Mouse (Mus musculus) hindbrain, embryonic 10.5 days (tissue): ENCODE results near the gene Asnsd1. TPM values are rescaled to one million over a fixed set of nuclear protein-coding genes. Genes with fewer than 3 reads are reported as not detected.
"Not testable (repeated sequence)": the region's sequence is repeated elsewhere in the genome, so short reads cannot be mapped to it uniquely, and the experiment has no call there.

Experiments used
- DNase-seq: peaks from one replicate; pipeline ENCODE4 v3.0.0-alpha.2; 2017; ENCODE audit warnings: low spot score
- H3K27ac ChIP-seq: fragments of 300-500 bp; sonication (generic); 2 replicates; pipeline ENCODE4 v1.5.1; 2016; ENCODE audit warnings: mild to moderate bottlenecking, moderate library complexity
- H3K27me3 ChIP-seq: fragments of 300-500 bp; sonication (generic); 2 replicates; pipeline ENCODE4 v1.6.1; 2016; ENCODE audit warnings: mild to moderate bottlenecking; ENCODE audit not compliant: poor library complexity, insufficient read depth, severe bottlenecking
- H3K36me3 ChIP-seq: fragments of 300-500 bp; sonication (generic); 2 replicates; pipeline ENCODE4 v1.6.1; 2016; ENCODE audit warnings: mild to moderate bottlenecking, moderate library complexity
- H3K4me1 ChIP-seq: fragments of 300-500 bp; sonication (generic); replicated peaks from 2 replicates; pipeline ENCODE4 v1.6.1; 2016; ENCODE audit warnings: mild to moderate bottlenecking
- H3K4me3 ChIP-seq: fragments of 300-500 bp; sonication (generic); 2 replicates; pipeline ENCODE4 v1.5.1; 2016; ENCODE audit warnings: mild to moderate bottlenecking, moderate library complexity
- H3K9me3 ChIP-seq: fragments of 300-500 bp; sonication (generic); 2 replicates; pipeline ENCODE4 v1.6.1; 2016; ENCODE audit warnings: mild to moderate bottlenecking, moderate library complexity
- WGBS: fragments of 180-500 bp; shearing (Covaris S2); methylation state at CpG from one replicate; pipeline ENCODE4 v1.1.7; 2016; 5-methylcytosine and 5-hydroxymethylcytosine counted together
- polyA plus RNA-seq: library from polyadenylated mRNA; unstranded; fragments of >200 nt; fragmentation: Nextera tagmentation; extraction: Ambion mirVana; gene quantifications from 2 replicates; pipeline ENCODE4 v1.2.1, GENCODE M21; 2016

Asnsd1 gene
- 83.7 and 92.6 TPM in 2 replicates for polyA plus RNA-seq

- H3K36me3 ChIP-seq, result peaks cover 25% of the 10 kb centered on the region
- H3K27ac ChIP-seq, result peak within 1 kb of the TSS; percentile 93
- H3K4me1 ChIP-seq, result peaks cover 7% of the 10 kb centered on the region
- peaks cover 9% of the 10 kb centered on the region; the same call in 1 of the 2 replicates for H3K9me3 ChIP-seq
- no peaks in the 10 kb centered on the region for H3K27me3 ChIP-seq
- peak within 1 kb of the TSS; percentile 67 for H3K4me3 ChIP-seq
- DNase-seq, result peak; percentile 96
- under 1% methylated on average over 44 of the region's 44 CpGs for WGBS
These were observed at the start of gene Asnsd1, which contains the start of the genes Asdurf and Gm28551 for GRCm38 (mm10) chr1:53352327-53353261. Gene Asnsd1, minus strand, starts transcription at chr1:53352752. Gene Asdurf, minus strand, starts transcription at chr1:53352619. Gene Gm28551, minus strand, starts transcription at chr1:53352667.

GRCm38 (mm10) chr1:53393936-53394760, 41.6 kb upstream of the Asnsd1 start:
- H3K9me3 ChIP-seq, H3K27ac ChIP-seq, H3K4me3 ChIP-seq, H3K36me3 ChIP-seq, DNase-seq, H3K4me1 ChIP-seq, H3K27me3 ChIP-seq: not testable (repeated sequence)
- WGBS, result 34% methylated on average over 21 of the region's 21 CpGs

GRCm38 (mm10) chr1:53388762-53389161, 36.2 kb upstream of the Asnsd1 start:
- 0 out of 2 replicates have a peak, but pooled peaks cover 5% of the 10 kb centered on the region for H3K9me3 ChIP-seq
- 96% methylated on average over 14 of the region's 14 CpGs for WGBS

GRCm38 (mm10) chr1:53384085-53384688, 31.6 kb upstream of the Asnsd1 start:
- Histone ChIP-seq H3K4me1 (no peaks in the 10 kb centered on the region), H3K27ac (no peak overlapping the region), H3K36me3 (no peaks in the 10 kb centered on the region), H3K27me3 (no peaks in the 10 kb centered on the region), H3K4me3 (no peak overlapping the region), H3K9me3 (no peaks in the 10 kb centered on the region)
- no peak for DNase-seq
- 84% methylated on average over 6 of the region's 6 CpGs for WGBS

More at GRCm38 (mm10) chr1:53388762-53389161, 36.2 kb upstream of the Asnsd1 start:
- no peak for DNase-seq
- no peak overlapping the region for H3K4me3 ChIP-seq
- no peaks in the 10 kb centered on the region for H3K36me3 ChIP-seq
- H3K27ac ChIP-seq, result no peak overlapping the region
- H3K27me3 ChIP-seq, result no peaks in the 10 kb centered on the region
- no peaks in the 10 kb centered on the region for H3K4me1 ChIP-seq

- peaks cover 4% of the 10 kb centered on the region for H3K4me1 ChIP-seq
- DNase-seq, result no peak
- no peak overlapping the region for H3K27ac ChIP-seq
- H3K27me3 ChIP-seq, result no peaks in the 10 kb centered on the region
- H3K36me3 ChIP-seq, result no peaks in the 10 kb centered on the region
- no peak overlapping the region for H3K4me3 ChIP-seq
- no peaks in the 10 kb centered on the region for H3K9me3 ChIP-seq
- WGBS, result 68% methylated on average over 3 of the region's 3 CpGs
These were observed 25.2 kb upstream of the Asnsd1 start for GRCm38 (mm10) chr1:53377731-53378130.

GRCm38 (mm10) chr1:53375965-53376364, 23.4 kb upstream of the Asnsd1 start:
- H3K27ac ChIP-seq, H3K36me3 ChIP-seq, H3K4me1 ChIP-seq, H3K9me3 ChIP-seq, DNase-seq, H3K4me3 ChIP-seq, H3K27me3 ChIP-seq: not testable (repeated sequence)
- WGBS, result 91% methylated on average over 2 of the region's 2 CpGs

- Histone ChIP-seq H3K36me3 (no peaks in the 10 kb centered on the region), H3K4me1 (no peaks in the 10 kb centered on the region), H3K9me3 (peaks cover 3% of the 10 kb centered on the region; the same call in 1 of the 2 replicates), H3K27ac (no peak overlapping the region), H3K27me3 (no peaks in the 10 kb centered on the region), H3K4me3 (no peak overlapping the region)
- no peak for DNase-seq
These were observed 6.4 kb upstream of the Asnsd1 start for GRCm38 (mm10) chr1:53358988-53359387.

GRCm38 (mm10) chr1:53341071-53341470, 11.5 kb downstream of the Asnsd1 start:
- H3K4me3 ChIP-seq, result no peak overlapping the region
- no peak overlapping the region for H3K27ac ChIP-seq
- peaks cover 24% of the 10 kb centered on the region for H3K9me3 ChIP-seq
- no peaks in the 10 kb centered on the region for H3K27me3 ChIP-seq
- H3K36me3 ChIP-seq, result peaks cover 61% of the 10 kb centered on the region
- no peak for DNase-seq
- H3K4me1 ChIP-seq, result no peaks in the 10 kb centered on the region
- 93% methylated on average over 2 of the region's 2 CpGs for WGBS

GRCm38 (mm10) chr1:53337403-53337802, 15.1 kb downstream of the Asnsd1 start:
- peaks cover 21% of the 10 kb centered on the region for H3K9me3 ChIP-seq
- H3K27me3 ChIP-seq, H3K4me3 ChIP-seq, DNase-seq, H3K4me1 ChIP-seq, H3K27ac ChIP-seq: not testable (repeated sequence)
- H3K36me3 ChIP-seq, result peaks cover 24% of the 10 kb centered on the region
- 66% methylated on average over 2 of the region's 2 CpGs for WGBS

- no peaks in the 10 kb centered on the region for H3K4me1 ChIP-seq
- H3K27me3 ChIP-seq, result no peaks in the 10 kb centered on the region
- DNase-seq, result no peak
- peaks cover 5% of the 10 kb centered on the region for H3K36me3 ChIP-seq
- no peak overlapping the region for H3K27ac ChIP-seq
- H3K9me3 ChIP-seq, result peaks cover 8% of the 10 kb centered on the region; the same call in 1 of the 2 replicates
- H3K4me3 ChIP-seq, result no peak overlapping the region
These were observed 17.1 kb downstream of the Asnsd1 start for GRCm38 (mm10) chr1:53335465-53335864.

GRCm38 (mm10) chr1:53333527-53333926, 19.0 kb downstream of the Asnsd1 start:
- H3K4me1 ChIP-seq, H3K36me3 ChIP-seq, H3K27me3 ChIP-seq, DNase-seq, H3K27ac ChIP-seq, H3K9me3 ChIP-seq, H3K4me3 ChIP-seq: not testable (repeated sequence)
- WGBS, result 90% methylated on average over 5 of the region's 5 CpGs

GRCm38 (mm10) chr1:53324827-53325494, 27.6 kb downstream of the Asnsd1 start:
- DNase-seq, result no peak
- no peaks in the 10 kb centered on the region for H3K4me1 ChIP-seq
- no peaks in the 10 kb centered on the region for H3K9me3 ChIP-seq

More at GRCm38 (mm10) chr1:53324827-53325494, 27.6 kb downstream of the Asnsd1 start:
- Histone ChIP-seq H3K4me3 (no peak overlapping the region), H3K27me3 (no peaks in the 10 kb centered on the region), H3K27ac (no peak overlapping the region), H3K36me3 (peaks cover 50% of the 10 kb centered on the region)
- WGBS, result 95% methylated on average over 5 of the region's 5 CpGs
